Comparison of ENCODE assay signal across 24 mouse cellular contexts in the genomic region with DNA sequence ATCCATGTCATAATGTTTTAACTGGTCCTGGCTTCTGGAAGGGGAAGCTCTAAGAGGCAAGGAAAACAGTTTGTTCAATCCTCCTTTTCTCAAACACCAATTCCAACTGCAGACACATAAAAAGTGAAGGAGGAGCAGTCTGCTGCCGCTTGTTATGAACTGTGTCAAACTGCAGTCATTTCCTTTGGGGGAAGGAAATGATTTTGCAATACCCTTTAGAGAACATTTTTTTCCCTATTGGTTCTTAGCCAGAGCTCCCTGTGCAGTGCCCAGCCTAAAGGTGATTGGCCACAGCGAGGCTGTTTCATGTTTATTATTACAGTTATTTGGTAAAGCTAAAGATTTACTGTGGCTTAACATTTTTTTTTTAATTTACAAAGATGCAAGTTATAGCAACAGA.
DNase-seq lines count a peak whose midpoint lies in the region; ATAC-seq and TF ChIP-seq lines count a peak whose summit lies in the region.
"Had no signal": no experiment of that assay in that cellular context is flagged by ENCODE, and none has a peak within 500 bp of the region (broad histone marks: within the 10 kb centered on the region; RNA-seq: fewer than 3 reads in every experiment).

No protein-coding gene starts in this region.

- no peaks in the 10 kb centered on the region for H3K79me2 ChIP-seq in C2C12 (ENCODE audit: control insufficient read depth, insufficient read depth)

- no peaks in the 10 kb centered on the region for H3K36me3 ChIP-seq in lung, embryonic 16.5 days (ENCODE audit: control insufficient read depth, insufficient read depth, low read length)
- H3K36me3 ChIP-seq in C2C12 (ENCODE audit: control insufficient read depth, insufficient read depth), result no peaks in the 10 kb centered on the region
- H3K36me3 ChIP-seq: embryonic facial prominence, embryonic 10.5 days; forebrain, embryonic 15.5 days; heart, embryonic 10.5 days; hindbrain, embryonic 13.5 days had no signal

- H3K9me3 ChIP-seq in lung, embryonic 16.5 days (ENCODE audit: control insufficient read depth, low read length), result no peaks in the 10 kb centered on the region
- H3K9me3 ChIP-seq: embryonic facial prominence, embryonic 10.5 days; forebrain, embryonic 15.5 days; heart, embryonic 10.5 days; hindbrain, embryonic 13.5 days had no signal

- no peak for TF ChIP-seq CTCF in C2C12 (IDR thresholded peaks at IDR 0.05; ENCODE audit: control insufficient read depth, insufficient read depth, insufficient read length)

- H3K4me3 ChIP-seq in lung, embryonic 16.5 days (ENCODE audit: low read length), result no peak overlapping the region
- no peak overlapping the region for H3K4me3 ChIP-seq in C2C12 (ENCODE audit: insufficient read depth, poor library complexity, severe bottlenecking)
- H3K4me3 ChIP-seq: embryonic facial prominence, embryonic 10.5 days; erythroblast, embryonic 14.5 days; forebrain, embryonic 15.5 days; heart, embryonic 10.5 days; hindbrain, embryonic 13.5 days had no signal

- 0 out of 2 replicates have a peak, but pooled peaks have one; percentile 47 for ATAC-seq in lung, embryonic 16.5 days (ENCODE audit: low read depth)
- peak; percentile 46 for ATAC-seq in granulocyte monocyte progenitor cell, adult 5-6 weeks (replicated peaks; ENCODE audit: poor library complexity, severe bottlenecking)
- ATAC-seq: activated CD4-positive, CD25-positive, alpha-beta regulatory T cell, adult 4 months; forebrain, embryonic 15.5 days; hindbrain, postnatal 0 days; Patski had no signal

- no peaks in the 10 kb centered on the region for H3K79me3 ChIP-seq in C2C12 (ENCODE audit: low read depth)

- 42% methylated on average over 2 of the region's 2 CpGs for WGBS in lung, embryonic 16.5 days

- H3K4me1 ChIP-seq in lung, embryonic 16.5 days (replicated peaks; ENCODE audit: control insufficient read depth, insufficient read depth, low read length), result no peaks in the 10 kb centered on the region
- H3K4me1 ChIP-seq: embryonic facial prominence, embryonic 10.5 days; forebrain, embryonic 15.5 days; heart, embryonic 10.5 days; hindbrain, embryonic 13.5 days had no signal

- no peak overlapping the region for H3K27ac ChIP-seq in lung, embryonic 16.5 days (ENCODE audit: low read length)
- H3K27ac ChIP-seq: embryonic facial prominence, embryonic 10.5 days; forebrain, embryonic 15.5 days; heart, embryonic 10.5 days; hindbrain, embryonic 13.5 days; hindbrain, postnatal 0 days had no signal

- H3ac ChIP-seq in C2C12 (ENCODE audit: control insufficient read depth, insufficient read length, low read depth), result no peak overlapping the region

- H3K9ac ChIP-seq in lung, embryonic 16.5 days (ENCODE audit: low read length), result no peak overlapping the region
- H3K9ac ChIP-seq: forebrain, embryonic 15.5 days; hindbrain, embryonic 13.5 days had no signal

- no peak overlapping the region for H3K4me2 ChIP-seq in lung, embryonic 16.5 days (ENCODE audit: low read depth, low read length)
- H3K4me2 ChIP-seq: forebrain, embryonic 15.5 days; hindbrain, embryonic 13.5 days had no signal

- DNase-seq in lung, postnatal 36 days, result no peak
- no peak for DNase-seq in thymus, postnatal 0 days (ENCODE audit: low spot score)
- no peak for DNase-seq in cerebellum, postnatal 14 days
- no peak for DNase-seq in natural killer cell, adult 2 months (ENCODE audit: low spot score in 2 of 2)
- DNase-seq: adrenal gland, adult 8-10 months; B cell, adult 2 months; cerebellum, adult 11 months; cerebellum, adult 8-10 months; cerebellum, postnatal 25 days; gastrocnemius, postnatal 36 days; heart, adult 18-20 months; heart, postnatal 10 days; heart, postnatal 4 days had no signal

- H3K27me3 ChIP-seq in lung, embryonic 16.5 days (ENCODE audit: control insufficient read depth, insufficient read depth, low read depth, low read length), result no peaks in the 10 kb centered on the region
- H3K27me3 ChIP-seq in C2C12 (ENCODE audit: control insufficient read depth, insufficient read depth, insufficient read length), result no peaks in the 10 kb centered on the region
- H3K27me3 ChIP-seq: forebrain, embryonic 15.5 days; hindbrain, embryonic 13.5 days; Patski had no signal

TF ChIP-seq in C2C12, 6 proteins besides CTCF, POLR2A, EP300 and RAD21:
- TF ChIP-seq MYOG (IDR thresholded peaks at IDR 0.05; ENCODE audit: control insufficient read depth, extremely low read depth, insufficient read length) (no peak), CEBPB (IDR thresholded peaks at IDR 0.05; ENCODE audit: low read depth) (peak; percentile 80), MAX (IDR thresholded peaks at IDR 0.05) (no peak)
